Mouse (Mus musculus) left cerebral cortex, adult 2 months (tissue): ENCODE data around the gene Efcab11. TPM values are rescaled to one million over a fixed set of nuclear protein-coding genes. Genes with fewer than 3 reads are reported as not detected.

Experiments
- DNase-seq, 2 experiments: peaks; one replicate each; pipeline ENCODE4 v3.0.0; 2021 to 2022; ENCODE audit warnings: low spot score in 2 of 2, mixed read lengths in 1 of 2; ENCODE audit errors: extremely low spot score in 1 of 2
- H3K27ac ChIP-seq: fragments of 200-600 bp; 2 replicates; pipeline ENCODE4 v1.8.1; 2022
- H3K4me3 ChIP-seq: fragments of 200-600 bp; 2 replicates; pipeline ENCODE4 v1.8.1; 2022
- CTCF ChIP-seq: fragments of 200-600 bp; IDR thresholded peaks from 2 replicates; pipeline ENCODE4 v1.8.1; 2022; ENCODE audit warnings: antibody characterized with exemption, mild to moderate bottlenecking, moderate library complexity
- intact Hi-C: fragments of 180-260 bp; cut with DNase I; formaldehyde crosslinking; loops from one replicate; pipeline ENCODE4 v1.15.1; 2025
- long read RNA-seq, 2 experiments: library from polyadenylated mRNA; stranded (forward); transcript quantifications; one replicate each; pipeline ENCODE4 v2.0.0; 2021; ENCODE audit warnings: borderline mapping rate in 2 of 2
- total RNA-seq, 2 experiments: library from RNA; stranded (reverse); gene quantifications; 2 replicates each; pipeline ENCODE4 v1.2.3; 2021

Efcab11 gene
- under 1 TPM; 0.26 to 0.34 TPM for total RNA-seq
- long read RNA-seq, experiment 1, partial matches to known transcripts = 1 of 1 reads
- long read RNA-seq, experiment 1, other reads (novel, unspliced or antisense) = 0 of 1 reads
- long read RNA-seq, experiment 2, partial matches to known transcripts = 0 of 1 reads
- long read RNA-seq, experiment 2, other reads (novel, unspliced or antisense) = 1 of 1 reads

DNA sequence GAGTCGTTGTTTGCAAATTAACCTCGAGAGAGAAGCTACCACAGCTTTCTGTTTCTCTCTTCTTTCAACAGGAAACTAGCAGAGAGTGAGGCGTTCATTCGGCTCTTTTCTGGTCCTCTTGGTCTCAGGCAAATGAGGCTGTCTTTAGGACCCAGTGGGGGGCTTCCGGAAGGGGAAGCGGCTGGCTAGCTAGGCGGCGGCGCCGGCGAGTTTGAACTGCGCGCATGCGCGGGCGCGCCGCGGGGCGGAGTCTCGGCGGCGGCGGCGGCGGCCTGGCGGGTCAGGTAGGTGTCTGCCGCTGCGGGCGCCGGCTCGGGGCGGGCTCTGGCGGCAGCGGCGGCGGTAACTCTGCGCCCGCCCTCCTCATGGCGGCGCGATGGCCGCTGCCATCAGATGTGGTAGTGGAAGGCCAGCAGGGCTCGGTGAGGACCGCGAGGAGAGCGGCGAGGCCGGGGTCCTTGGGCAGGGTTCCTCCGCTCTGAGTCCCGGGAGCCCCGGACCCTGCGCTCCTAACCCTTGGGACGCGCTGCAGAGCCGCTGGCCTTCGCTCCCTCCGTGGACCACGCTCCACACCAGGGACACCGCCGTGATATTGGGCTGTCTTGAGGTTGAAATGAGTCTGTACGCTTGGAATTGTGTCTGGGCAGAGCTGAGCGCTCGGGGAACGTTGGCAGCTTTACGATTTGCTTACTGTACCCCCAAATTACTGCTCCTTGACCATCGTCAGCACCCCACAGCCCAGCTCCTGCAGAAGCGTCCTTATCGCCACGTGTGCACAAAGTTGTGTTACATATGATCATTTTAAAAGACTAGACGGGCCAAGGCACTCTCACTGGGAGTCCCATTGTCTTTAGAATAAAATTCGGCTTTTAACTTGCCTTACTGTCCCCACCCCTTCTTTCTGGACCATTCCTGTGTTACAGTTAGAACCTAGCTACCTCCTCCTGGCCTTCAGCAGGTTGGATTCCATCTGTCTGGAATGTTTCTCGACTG is at the start of gene Efcab11, which contains the start of gene Tdp1:
Gene Efcab11, minus strand, starts transcription at position 171 of the 993 bp plus-strand sequence.
Gene Tdp1, plus strand, starts transcription at position 249 of the 993 bp plus-strand sequence.
- intact Hi-C loops = loop anchor here (5.0 kb wide), 1 partner anchor 322 kb away; the partner anchor contains the start of gene Foxn3
- TF ChIP-seq CTCF = no peak; the same call in 1 of the 2 replicates

DNA sequence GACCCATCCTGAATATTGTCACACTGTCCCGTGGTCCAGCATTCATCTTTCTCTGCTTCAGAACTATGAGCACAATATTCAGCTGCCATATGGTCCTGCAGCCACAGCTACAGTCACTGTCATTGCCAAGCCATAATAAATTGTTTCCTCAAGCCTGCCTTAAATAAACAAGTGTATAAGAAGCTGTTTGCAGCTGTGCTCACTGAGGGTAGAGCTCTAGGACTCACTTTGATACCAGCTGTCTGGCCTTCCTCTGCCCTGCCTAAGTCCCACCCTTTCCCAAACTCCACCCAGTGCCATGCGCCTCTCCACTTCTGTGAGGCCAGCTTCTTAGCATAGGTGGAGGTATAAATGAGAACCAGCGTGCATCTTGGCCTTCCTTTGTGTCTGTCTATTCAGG is 49.4 kb upstream of the Efcab11 start:
- H3K27ac ChIP-seq = no peak overlapping the region
- intact Hi-C loops = no loop called here
- no peak overlapping the region for H3K4me3 ChIP-seq
- DNase-seq = no peak
- no peak for TF ChIP-seq CTCF

More for the DNA sequence above, at the start of gene Efcab11, which contains the start of gene Tdp1:
- peak within 1 kb of the TSS; percentile 69 for H3K4me3 ChIP-seq
- DNase-seq = peak; percentile 91 to 92
- H3K27ac ChIP-seq = peak within 1 kb of the TSS; percentile 84

DNA sequence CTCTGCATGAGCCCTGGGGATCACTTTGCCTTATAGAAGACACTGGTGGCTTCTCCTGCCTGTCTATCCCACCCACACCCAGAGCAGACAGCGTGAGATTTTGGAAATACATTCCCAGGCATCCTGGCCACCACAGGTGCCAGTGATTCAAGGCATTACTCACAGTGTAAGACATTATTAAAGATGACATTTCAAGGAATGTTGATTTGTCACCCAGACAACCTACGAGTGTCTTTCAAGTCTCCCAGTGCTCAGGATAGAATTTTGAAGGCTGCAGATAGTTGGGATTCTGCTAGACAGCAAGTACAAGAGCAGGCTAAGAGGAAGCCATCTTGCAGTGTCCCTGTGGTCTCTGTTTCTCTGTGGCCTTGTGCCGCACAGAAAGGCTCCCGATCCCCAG is 48.0 kb upstream of the Efcab11 start:
- Histone ChIP-seq H3K27ac (no peak overlapping the region), H3K4me3 (no peak overlapping the region)
- intact Hi-C loops = no loop called here
- no peak for DNase-seq
- no peak for TF ChIP-seq CTCF

DNA sequence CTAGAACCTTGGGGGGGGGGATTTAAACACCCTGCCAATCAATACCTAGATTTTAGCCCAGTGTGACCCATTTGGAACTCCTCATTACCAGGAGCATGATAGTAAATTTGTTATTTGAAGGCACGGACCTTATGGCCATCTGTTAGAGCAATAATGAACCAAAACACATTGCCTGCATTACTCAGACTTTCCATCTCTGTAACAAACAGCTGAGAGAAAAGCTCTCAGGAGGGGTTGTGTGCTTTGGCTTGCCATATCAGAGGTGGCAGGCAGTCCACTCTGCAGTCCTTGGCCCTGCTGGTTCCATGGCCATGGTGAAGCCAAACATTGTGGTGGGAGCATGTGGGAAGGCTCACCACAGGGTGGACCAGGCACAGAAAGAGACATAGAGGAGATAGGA is 44.9 kb upstream of the Efcab11 start:
- no peak for DNase-seq
- Histone ChIP-seq H3K27ac (peak overlapping the region; percentile 58), H3K4me3 (no peak overlapping the region)
- no peak for TF ChIP-seq CTCF
- intact Hi-C loops = no loop called here

- Histone ChIP-seq H3K27ac (peak overlapping the region; percentile 69), H3K4me3 (no peak overlapping the region)
- intact Hi-C loops = no loop called here
- peak; percentile 38 to 47 for DNase-seq
- no peak for TF ChIP-seq CTCF
Observed at GRCm38 (mm10) chr12:99928311-99928710, 44.1 kb upstream of the Efcab11 start.

GRCm38 (mm10) chr12:99923703-99924102 is 39.5 kb upstream of the Efcab11 start:
- no peak for DNase-seq
- peak overlapping the region; percentile 9; the same call in 1 of the 2 replicates for H3K27ac ChIP-seq
- no peak for TF ChIP-seq CTCF
- intact Hi-C loops = no loop called here
- no peak overlapping the region for H3K4me3 ChIP-seq

DNA sequence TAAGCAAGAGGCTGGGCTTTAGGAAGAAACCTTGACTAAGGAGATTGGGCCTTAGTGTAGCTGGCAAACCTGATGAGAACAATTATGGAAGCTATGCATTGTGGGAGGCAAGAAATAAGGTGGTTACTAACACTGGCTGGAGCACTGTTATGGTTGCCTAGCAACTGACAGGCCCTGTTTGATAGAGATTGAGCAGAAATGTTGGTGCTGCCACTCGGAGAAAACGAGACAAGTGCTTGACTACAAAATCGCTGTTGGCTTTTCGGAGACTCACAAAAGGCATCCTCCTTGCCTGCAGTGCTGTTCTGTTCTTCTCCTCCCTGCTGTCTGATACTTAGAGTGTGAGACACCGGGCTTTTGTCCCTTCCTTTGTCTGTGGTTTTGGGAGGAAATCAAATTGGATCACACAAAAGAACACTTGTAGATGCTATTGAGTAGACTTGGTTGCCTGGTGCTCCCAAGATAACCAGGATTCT is 38.9 kb upstream of the Efcab11 start:
- Histone ChIP-seq H3K4me3 (no peak overlapping the region), H3K27ac (peak overlapping the region; percentile 16; the same call in 1 of the 2 replicates)
- intact Hi-C loops = no loop called here
- TF ChIP-seq CTCF = no peak
- DNase-seq = no peak

DNA sequence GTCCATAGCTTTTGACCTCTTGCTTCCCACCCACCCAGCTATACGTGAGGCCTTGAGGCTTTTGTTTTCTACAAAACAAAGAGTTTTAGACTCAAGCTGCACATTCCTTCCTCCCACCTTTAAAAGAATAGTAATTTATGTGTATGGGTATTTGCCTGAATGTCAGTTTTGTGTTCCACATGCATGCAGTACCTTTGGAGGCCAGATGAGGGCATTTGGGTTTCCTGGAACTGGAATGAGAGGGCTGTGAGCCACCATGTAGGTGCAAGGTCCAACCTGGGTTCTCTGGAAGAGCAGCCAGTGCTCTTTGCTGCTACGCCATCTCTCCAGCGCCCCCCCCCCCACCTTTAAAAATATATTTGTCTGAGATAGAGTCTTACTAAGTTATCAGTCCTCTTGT is 36.8 kb upstream of the Efcab11 start:
- no peak overlapping the region for H3K27ac ChIP-seq
- no peak for DNase-seq
- peak; percentile 32 for TF ChIP-seq CTCF
- H3K4me3 ChIP-seq = no peak overlapping the region
- intact Hi-C loops = no loop called here

GRCm38 (mm10) chr12:99919636-99920035 is 35.4 kb upstream of the Efcab11 start:
- no peak overlapping the region for H3K27ac ChIP-seq
- intact Hi-C loops = no loop called here

DNA sequence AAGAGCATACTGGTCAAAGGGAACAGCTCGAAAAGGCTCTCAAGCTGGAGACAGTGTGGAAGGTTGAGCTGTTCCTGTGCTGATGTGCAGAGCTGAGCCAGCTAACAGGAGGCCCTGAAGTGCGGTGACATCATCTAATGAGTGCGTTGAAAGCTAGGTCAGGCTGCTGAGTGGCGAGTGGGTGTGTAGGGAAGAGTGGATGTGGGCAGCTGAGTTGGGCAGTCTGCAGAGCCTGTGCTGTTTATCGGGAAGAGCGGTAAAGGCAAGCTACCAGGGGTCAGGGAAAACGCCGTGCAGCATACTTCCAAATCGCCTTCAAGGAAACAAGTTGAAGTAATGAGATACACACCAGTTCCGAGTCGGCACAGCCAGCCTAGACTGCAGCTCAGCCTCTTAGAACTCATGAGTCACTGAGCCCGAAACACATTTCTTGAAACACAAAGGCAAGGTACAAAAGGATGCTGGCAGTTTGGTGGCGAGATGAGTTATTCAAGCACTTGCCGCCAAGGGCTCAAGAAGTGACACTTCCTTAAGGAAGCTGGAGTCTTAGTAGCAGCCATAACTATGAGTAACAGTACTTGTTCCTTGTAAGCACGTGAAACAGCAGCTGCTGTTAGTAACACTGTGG is 33.7 kb upstream of the Efcab11 start:
- DNase-seq = peak; percentile 47 to 48
- no peak for TF ChIP-seq CTCF
- intact Hi-C loops = no loop called here
- Histone ChIP-seq H3K4me3 (no peak overlapping the region), H3K27ac (peak overlapping the region; percentile 45)

More at GRCm38 (mm10) chr12:99919636-99920035, 35.4 kb upstream of the Efcab11 start:
- no peak overlapping the region for H3K4me3 ChIP-seq
- no peak for DNase-seq
- no peak for TF ChIP-seq CTCF

DNA sequence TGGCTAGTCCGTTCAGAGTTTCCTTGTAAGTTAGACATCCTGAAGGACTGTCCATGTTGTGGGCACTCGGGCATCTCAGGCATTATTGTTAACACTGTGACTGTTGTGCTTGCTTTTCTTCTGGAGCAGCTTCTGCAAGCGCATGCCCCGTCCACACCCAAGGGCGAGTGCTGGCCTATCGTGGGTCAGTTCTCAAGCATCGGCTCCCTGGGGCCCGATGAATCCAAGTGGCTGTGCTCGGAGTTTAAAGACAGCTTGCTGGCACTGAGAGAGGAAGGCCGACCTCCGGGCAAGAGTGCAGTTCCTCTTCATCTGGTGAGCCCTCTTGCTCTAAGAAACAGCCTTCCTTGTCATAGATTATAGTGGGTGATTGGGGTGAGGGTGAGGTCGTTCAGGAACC is 27.2 kb upstream of the Efcab11 start:
- TF ChIP-seq CTCF = no peak
- Histone ChIP-seq H3K4me3 (no peak overlapping the region), H3K27ac (no peak overlapping the region)
- no peak for DNase-seq
- intact Hi-C loops = no loop called here
